Mouse (Mus musculus): ENCODE results near the gene Bphl. TPM values are rescaled to one million over a fixed set of nuclear protein-coding genes. Genes with fewer than 3 reads are reported as not detected.

Bphl gene
- 27.7 and 31.5 TPM in 2 replicates for polyA plus RNA-seq (2012; rRNA removed)

DNA sequence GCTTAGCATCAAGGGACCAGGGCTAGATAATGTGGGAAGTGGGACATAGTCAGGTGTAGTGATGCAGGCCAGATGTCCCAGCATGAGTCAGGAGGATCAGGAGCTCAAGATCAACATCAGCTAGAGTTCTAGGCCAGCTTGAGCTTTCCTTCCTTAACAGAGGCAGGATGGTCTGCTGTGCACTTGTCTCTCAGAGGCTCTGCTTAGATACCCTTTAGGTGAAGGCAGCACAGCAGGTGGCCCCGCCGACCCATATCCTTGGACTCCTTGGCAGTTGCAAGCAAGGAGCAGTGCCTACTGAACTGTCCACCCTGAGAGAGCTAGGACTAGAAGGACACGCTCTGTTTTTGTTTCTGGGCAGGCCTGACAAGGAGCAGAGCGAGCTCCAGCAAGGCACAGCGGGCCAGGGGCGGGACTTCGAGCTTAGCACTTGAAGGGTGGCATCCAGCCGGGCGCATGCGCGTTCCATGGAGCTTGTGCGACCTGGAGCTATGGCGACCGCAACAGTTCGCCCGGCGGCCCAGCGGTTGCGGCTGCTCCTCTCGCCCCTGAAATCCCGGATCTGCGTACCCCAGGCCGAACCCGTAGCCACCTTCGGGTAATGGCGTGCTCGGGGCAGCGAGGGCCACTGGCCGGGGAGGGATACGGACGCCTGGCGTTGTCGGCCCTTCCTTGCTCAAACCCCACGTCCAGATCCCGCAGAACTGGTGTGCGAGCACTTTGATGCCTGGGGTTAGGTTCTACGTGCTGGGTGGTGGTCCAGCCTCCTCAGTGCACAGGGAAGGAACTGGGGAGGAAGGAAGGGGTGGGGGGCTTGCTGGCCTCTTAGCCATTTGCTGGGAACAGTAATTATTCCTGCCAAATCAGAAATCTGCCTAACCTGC is at the start of gene Bphl:
Gene Bphl (plus strand): TSS at position 426 of the 884 bp plus-strand sequence.
- TF ChIP-seq POLR2A (IDR thresholded peaks at IDR 0.05; ENCODE audit: borderline replicate concordance, extremely low read depth, insufficient read depth, insufficient read length, poor library complexity, severe bottlenecking), result peak; percentile 88; the same call in 1 of the 2 replicates
- no peak for TF ChIP-seq CTCF (IDR thresholded peaks at IDR 0.05; ENCODE audit: borderline replicate concordance, extremely low read depth, insufficient read depth, insufficient read length)
- peak; percentile 98 for DNase-seq (ENCODE audit: low read depth)

DNA sequence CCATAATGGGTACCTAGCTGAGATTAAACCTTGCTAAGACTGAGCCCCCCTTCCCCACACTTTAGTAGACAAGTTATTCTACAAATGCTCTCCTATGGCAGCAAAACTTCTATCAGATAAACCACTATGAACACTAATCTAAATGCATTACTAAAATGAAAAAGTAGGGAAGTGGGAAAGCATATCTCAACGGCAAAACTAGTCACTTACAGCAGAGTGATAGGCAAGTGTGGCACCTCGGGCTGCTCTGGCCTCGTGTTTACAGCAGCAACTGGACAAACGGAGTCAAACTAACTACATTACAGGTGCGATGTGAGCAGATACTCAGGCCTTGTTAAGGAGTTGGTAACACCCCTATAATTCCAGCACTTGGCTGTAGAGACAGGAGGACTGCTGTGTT is 47.8 kb upstream of the Bphl start:
- DNase-seq (ENCODE audit: low read depth), result no peak
- TF ChIP-seq POLR2A (IDR thresholded peaks at IDR 0.05; ENCODE audit: borderline replicate concordance, extremely low read depth, insufficient read depth, insufficient read length, poor library complexity, severe bottlenecking), result no peak
- no peak for TF ChIP-seq CTCF (IDR thresholded peaks at IDR 0.05; ENCODE audit: borderline replicate concordance, extremely low read depth, insufficient read depth, insufficient read length)

DNA sequence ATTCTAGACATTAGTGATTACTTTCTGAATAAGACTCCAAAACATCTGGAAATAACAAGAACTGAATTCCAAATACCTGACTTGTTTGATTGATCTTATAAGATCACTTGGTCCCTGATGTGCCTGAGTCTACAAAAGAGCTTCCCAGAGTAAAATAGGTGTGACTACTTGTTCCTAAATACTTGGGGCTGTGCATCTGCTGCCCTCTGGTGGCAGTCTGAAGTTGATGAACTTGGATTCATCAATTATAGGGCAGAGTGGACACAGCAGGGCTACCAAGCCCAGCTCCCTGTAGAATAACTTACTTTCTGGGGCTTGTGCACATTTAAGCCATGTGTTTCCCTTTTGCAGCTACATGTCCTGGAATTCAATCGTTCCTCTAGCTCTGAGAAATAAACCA is 42.2 kb upstream of the Bphl start:
- TF ChIP-seq POLR2A (IDR thresholded peaks at IDR 0.05; ENCODE audit: borderline replicate concordance, extremely low read depth, insufficient read depth, insufficient read length, poor library complexity, severe bottlenecking), result no peak
- TF ChIP-seq CTCF (IDR thresholded peaks at IDR 0.05; ENCODE audit: borderline replicate concordance, extremely low read depth, insufficient read depth, insufficient read length), result peak; percentile 78; the same call in 1 of the 2 replicates
- DNase-seq (ENCODE audit: low read depth), result peak; percentile 89

DNA sequence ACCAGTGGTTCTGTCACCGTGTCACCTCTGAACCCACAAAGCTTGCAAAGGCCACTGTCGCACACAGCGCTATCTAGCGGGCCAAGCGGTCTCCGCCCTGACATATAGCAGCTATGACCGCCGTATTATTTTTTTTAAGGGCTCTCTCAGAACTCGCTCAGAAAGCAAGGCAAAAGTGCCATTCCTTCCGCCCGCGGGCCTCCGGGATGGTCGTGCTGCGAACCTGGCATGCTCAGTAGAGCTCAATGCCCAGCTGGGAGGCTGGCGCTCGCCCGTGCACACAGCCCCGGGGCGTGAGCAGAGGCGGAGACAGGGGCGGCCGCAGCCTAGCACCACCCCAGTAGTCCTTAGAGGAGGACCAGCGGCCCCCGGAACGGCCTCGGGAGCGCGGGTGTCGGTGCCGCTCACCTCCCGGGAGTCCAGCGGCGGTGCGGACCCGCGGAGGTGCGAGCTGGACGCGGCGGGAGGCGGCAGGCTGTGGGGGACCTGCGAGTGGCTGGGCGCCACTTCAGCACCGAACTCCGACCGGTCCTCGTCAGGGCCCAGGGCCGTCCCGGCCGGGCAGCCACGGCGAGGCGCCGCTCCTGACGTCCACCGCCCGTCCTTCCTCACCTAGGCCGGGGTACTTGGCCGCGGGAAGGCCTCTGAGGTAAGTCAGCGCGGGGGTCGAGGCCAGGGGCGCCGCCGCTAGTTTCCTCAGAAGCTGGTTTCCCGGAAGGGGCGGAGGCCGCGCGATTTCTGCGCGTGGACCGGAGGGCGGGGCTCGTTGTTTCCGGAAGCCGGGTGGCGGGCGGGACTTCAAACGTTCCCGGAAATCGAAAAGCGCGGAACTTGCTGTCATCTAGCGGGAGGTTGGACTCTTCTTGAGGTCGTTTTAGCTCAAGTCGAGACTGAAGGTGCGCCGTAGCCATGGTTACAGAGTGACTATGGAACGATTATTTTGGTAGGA is 35.1 kb upstream of the Bphl start, which contains the start of the genes Ripk1 and Serpinb6a:
Gene Ripk1 (plus strand): TSS at position 306 of the 949 bp plus-strand sequence.
Gene Serpinb6a (minus strand): TSS at position 737 of the 949 bp plus-strand sequence.
- DNase-seq (ENCODE audit: low read depth), result peak; percentile 96

DNA sequence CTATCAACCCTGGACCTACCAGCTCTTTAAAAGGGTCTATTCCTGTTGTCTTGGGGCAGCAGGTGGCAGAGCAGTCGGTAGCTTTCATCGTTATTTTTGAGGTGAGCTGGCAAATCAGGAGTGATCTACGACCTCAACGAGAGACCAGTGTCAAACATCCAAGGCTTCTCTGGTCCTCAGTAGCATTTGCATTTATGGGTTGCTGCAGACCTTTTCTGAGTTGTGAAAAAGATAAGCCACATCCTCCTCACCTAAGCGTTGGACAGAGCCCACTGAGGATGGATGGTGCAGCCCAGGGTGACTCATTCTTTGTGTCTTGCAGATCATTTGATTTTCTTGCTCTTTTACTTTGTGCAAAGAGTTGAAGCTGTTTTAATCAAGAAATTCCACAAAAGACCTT is 34.3 kb upstream of the Bphl start:
- no peak for DNase-seq (ENCODE audit: low read depth)
- no peak for TF ChIP-seq POLR2A (IDR thresholded peaks at IDR 0.05; ENCODE audit: borderline replicate concordance, extremely low read depth, insufficient read depth, insufficient read length, poor library complexity, severe bottlenecking)
- TF ChIP-seq CTCF (IDR thresholded peaks at IDR 0.05; ENCODE audit: borderline replicate concordance, extremely low read depth, insufficient read depth, insufficient read length), result no peak

More for the DNA sequence above, 35.1 kb upstream of the Bphl start, which contains the start of the genes Ripk1 and Serpinb6a:
- TF ChIP-seq CTCF (IDR thresholded peaks at IDR 0.05; ENCODE audit: borderline replicate concordance, extremely low read depth, insufficient read depth, insufficient read length) (peak; percentile 56), POLR2A (IDR thresholded peaks at IDR 0.05; ENCODE audit: borderline replicate concordance, extremely low read depth, insufficient read depth, insufficient read length, poor library complexity, severe bottlenecking) (0 out of 2 replicates have a peak, but pooled peaks have one; percentile 5)

DNA sequence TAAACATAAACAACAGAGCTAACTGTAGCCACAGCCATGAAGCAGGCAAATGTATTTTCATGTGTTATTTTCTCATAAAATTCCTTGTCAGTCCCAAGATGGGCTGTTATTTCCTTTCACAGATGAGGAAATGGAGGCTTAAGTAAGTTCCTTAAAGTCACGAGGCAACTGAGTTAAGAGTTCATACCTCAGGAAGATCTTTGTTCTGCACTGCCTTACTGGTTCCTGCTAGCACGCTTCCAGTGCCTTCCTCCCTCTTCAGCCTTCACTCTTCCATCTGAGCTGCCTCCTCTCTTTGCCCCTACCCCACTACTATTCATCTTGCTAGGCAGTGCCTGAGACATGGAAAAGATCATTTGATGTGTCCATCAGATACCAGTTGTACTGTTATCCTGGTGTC is 30.2 kb upstream of the Bphl start:
- TF ChIP-seq CTCF (IDR thresholded peaks at IDR 0.05; ENCODE audit: borderline replicate concordance, extremely low read depth, insufficient read depth, insufficient read length) (no peak), POLR2A (IDR thresholded peaks at IDR 0.05; ENCODE audit: borderline replicate concordance, extremely low read depth, insufficient read depth, insufficient read length, poor library complexity, severe bottlenecking) (no peak)
- no peak for DNase-seq (ENCODE audit: low read depth)

DNA sequence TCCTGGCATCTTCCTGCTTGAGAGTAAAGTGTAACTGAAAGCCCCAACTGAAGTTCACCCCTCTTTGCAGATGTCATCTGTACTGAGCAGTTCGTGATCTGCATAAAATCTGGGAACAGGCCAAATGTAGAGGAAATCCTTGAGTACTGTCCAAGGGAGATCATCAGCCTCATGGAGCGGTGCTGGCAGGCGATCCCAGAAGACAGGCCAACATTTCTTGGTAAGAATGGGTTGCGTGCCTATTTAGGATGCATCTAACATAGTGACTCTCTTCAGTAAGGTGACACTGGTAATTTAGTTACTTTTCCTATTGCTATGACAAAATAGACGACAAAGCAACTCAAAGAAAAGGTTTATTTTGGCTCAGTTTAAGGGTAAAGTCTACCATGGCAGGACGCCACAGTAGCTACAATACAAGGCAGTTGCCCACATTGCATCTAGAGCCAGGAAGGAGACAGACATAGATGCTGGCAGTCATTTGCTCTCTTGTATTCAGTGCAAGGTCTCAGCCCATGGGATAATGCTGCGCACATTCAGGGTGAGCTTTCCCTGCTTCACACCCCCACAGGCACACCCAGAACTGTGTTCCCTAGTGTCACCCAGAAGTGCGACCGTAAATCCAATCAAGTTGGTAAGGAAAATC is 20.3 kb upstream of the Bphl start:
- DNase-seq (ENCODE audit: low read depth), result peak; percentile 55
- TF ChIP-seq CTCF (IDR thresholded peaks at IDR 0.05; ENCODE audit: borderline replicate concordance, extremely low read depth, insufficient read depth, insufficient read length) (no peak), POLR2A (IDR thresholded peaks at IDR 0.05; ENCODE audit: borderline replicate concordance, extremely low read depth, insufficient read depth, insufficient read length, poor library complexity, severe bottlenecking) (no peak)

DNA sequence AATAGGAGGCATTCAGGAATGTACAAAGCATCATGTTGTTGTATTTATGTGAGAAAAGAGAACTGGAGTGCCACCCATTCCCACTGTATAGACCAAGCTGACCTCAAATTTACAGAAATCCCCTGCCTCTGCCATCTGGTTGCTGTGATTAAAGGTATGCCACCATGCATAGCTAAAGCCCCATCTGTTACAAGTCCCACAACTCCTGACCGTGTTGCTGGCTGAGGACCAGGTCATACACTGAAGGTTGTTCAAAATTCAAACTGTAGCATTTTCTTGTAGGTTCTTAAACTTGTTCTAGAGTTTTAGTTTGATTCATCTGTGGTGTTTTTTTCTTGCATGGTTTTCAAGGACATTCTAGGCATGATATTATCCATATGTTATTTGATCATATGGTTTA is 18.9 kb upstream of the Bphl start:
- DNase-seq (ENCODE audit: low read depth), result no peak
- TF ChIP-seq POLR2A (IDR thresholded peaks at IDR 0.05; ENCODE audit: borderline replicate concordance, extremely low read depth, insufficient read depth, insufficient read length, poor library complexity, severe bottlenecking) (no peak), CTCF (IDR thresholded peaks at IDR 0.05; ENCODE audit: borderline replicate concordance, extremely low read depth, insufficient read depth, insufficient read length) (no peak)

DNA sequence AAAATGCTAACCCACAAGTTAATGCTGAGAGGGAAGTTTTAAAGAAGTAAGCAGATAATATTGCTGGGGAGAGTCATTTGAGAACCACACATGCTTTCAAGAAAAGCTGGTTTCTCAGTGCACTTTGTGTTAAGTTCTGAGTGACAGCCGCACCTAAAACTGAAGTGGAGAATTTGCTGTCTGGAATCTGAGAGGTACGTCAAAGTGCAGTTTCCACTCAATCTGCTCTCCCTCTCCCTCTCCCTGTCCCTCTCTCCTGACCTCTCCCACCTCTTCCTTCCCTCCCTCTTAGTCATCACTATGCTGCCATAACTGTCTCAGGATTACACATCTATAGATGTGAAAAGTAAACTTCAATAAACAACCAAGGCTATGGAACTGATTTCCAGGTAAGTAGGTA is 15.4 kb upstream of the Bphl start:
- no peak for TF ChIP-seq POLR2A (IDR thresholded peaks at IDR 0.05; ENCODE audit: borderline replicate concordance, extremely low read depth, insufficient read depth, insufficient read length, poor library complexity, severe bottlenecking)
- TF ChIP-seq CTCF (IDR thresholded peaks at IDR 0.05; ENCODE audit: borderline replicate concordance, extremely low read depth, insufficient read depth, insufficient read length), result no peak
- DNase-seq (ENCODE audit: low read depth), result no peak

DNA sequence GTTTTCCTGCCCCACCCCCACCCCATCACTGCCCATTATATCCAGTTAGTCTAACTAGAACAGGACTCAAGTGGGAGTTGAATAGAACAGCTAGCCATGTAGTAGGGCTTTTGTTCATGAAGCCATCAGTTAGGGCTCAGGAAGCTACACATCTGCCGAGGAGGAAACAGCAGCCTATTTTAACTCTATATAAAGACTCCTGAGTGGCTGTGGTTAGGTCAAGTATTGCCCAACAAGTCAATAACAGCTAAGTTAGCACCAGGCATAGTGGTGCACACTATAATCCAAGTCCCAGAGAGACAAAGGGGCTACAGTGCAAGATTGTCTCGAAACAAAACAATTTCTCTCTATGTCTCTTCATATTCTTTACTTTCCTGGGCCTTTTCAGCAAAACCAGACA is 5.4 kb upstream of the Bphl start:
- no peak for DNase-seq (ENCODE audit: low read depth)
- TF ChIP-seq CTCF (IDR thresholded peaks at IDR 0.05; ENCODE audit: borderline replicate concordance, extremely low read depth, insufficient read depth, insufficient read length) (no peak), POLR2A (IDR thresholded peaks at IDR 0.05; ENCODE audit: borderline replicate concordance, extremely low read depth, insufficient read depth, insufficient read length, poor library complexity, severe bottlenecking) (no peak)

All from brain, embryonic 14.5 days (tissue).